In genomic region chr1:131980471-131980870, GRCm38 (mm10) we compare ENCODE assay signal across 21 mouse cellular contexts. TPM values are rescaled to one million over a fixed set of nuclear protein-coding genes. Genes with fewer than 3 reads are reported as not detected.
DNase-seq lines count a peak whose midpoint lies in the region; ATAC-seq lines count a peak whose summit lies in the region.
"Had no signal": no experiment of that assay in that cellular context is flagged by ENCODE, and none has a peak within 500 bp of the region (broad histone marks: within the 10 kb centered on the region; RNA-seq: fewer than 3 reads in every experiment).

No protein-coding gene starts in this region.

- H3K4me2 ChIP-seq in forebrain, embryonic 13.5 days = no peak overlapping the region
- H3K4me2 ChIP-seq in midbrain, embryonic 11.5 days = no peak overlapping the region
- no peak overlapping the region for H3K4me2 ChIP-seq in midbrain, embryonic 13.5 days (replicated peaks)
- H3K4me2 ChIP-seq: heart, embryonic 15.5 days; hindbrain, embryonic 15.5 days; limb, embryonic 12.5 days had no signal

- H3K9me3 ChIP-seq in forebrain, embryonic 10.5 days = no peaks in the 10 kb centered on the region
- no peaks in the 10 kb centered on the region for H3K9me3 ChIP-seq in forebrain, embryonic 13.5 days (replicated peaks)
- H3K9me3 ChIP-seq in midbrain, embryonic 11.5 days (ENCODE audit: control insufficient read depth, low read length) = no peaks in the 10 kb centered on the region
- H3K9me3 ChIP-seq in midbrain, embryonic 13.5 days = no peaks in the 10 kb centered on the region
- H3K9me3 ChIP-seq: heart, embryonic 15.5 days; hindbrain, embryonic 15.5 days; limb, embryonic 12.5 days had no signal

- no peaks in the 10 kb centered on the region for H3K27me3 ChIP-seq in forebrain, embryonic 10.5 days (ENCODE audit: poor library complexity, severe bottlenecking)
- H3K27me3 ChIP-seq in forebrain, embryonic 13.5 days = no peaks in the 10 kb centered on the region
- no peaks in the 10 kb centered on the region for H3K27me3 ChIP-seq in midbrain, embryonic 11.5 days (ENCODE audit: control insufficient read depth, insufficient read depth, low read length)
- no peaks in the 10 kb centered on the region for H3K27me3 ChIP-seq in midbrain, embryonic 13.5 days
- H3K27me3 ChIP-seq: hindbrain, embryonic 15.5 days had no signal

- peak overlapping the region; percentile 62 for H3K27ac ChIP-seq in forebrain, embryonic 10.5 days
- no peak overlapping the region for H3K27ac ChIP-seq in forebrain, embryonic 13.5 days
- peak overlapping the region; percentile 23; the same call in 1 of the 2 replicates for H3K27ac ChIP-seq in midbrain, embryonic 11.5 days (ENCODE audit: low read depth, low read length)
- no peak overlapping the region for H3K27ac ChIP-seq in midbrain, embryonic 13.5 days
- H3K27ac ChIP-seq: heart, embryonic 15.5 days; hindbrain, embryonic 15.5 days; kidney, postnatal 0 days; limb, embryonic 12.5 days had no signal

- no peak for DNase-seq in forebrain, embryonic 10.5 days (ENCODE audit: extremely low spot score, low spot score)
- DNase-seq in midbrain, embryonic 11.5 days (ENCODE audit: low spot score, missing footprints) = no peak
- peak; percentile 77 for DNase-seq in adrenal gland, adult 8-10 months
- peak; percentile 49 for DNase-seq in embryo, embryonic 10.5 days (ENCODE audit: low spot score)
- DNase-seq in kidney, postnatal 14 days = no peak
- DNase-seq in heart, adult 11 months = no peak
- DNase-seq: cerebellum, adult 11-12 months; cerebellum, postnatal 10 days; heart, postnatal 36 days; kidney, adult 2 months; lung, postnatal 4 days; right cerebral cortex, adult 18-20 months; right cerebral cortex, postnatal 4 days; thymus, adult 18-20 months; thymus, postnatal 36 days had no signal

- H3K4me1 ChIP-seq in forebrain, embryonic 10.5 days = peaks cover 54% of the 10 kb centered on the region
- 0 out of 2 replicates have a peak, but pooled peaks cover 11% of the 10 kb centered on the region for H3K4me1 ChIP-seq in forebrain, embryonic 13.5 days
- peaks cover 20% of the 10 kb centered on the region for H3K4me1 ChIP-seq in midbrain, embryonic 11.5 days (ENCODE audit: control insufficient read depth, insufficient read depth, low read length)
- peaks cover 17% of the 10 kb centered on the region for H3K4me1 ChIP-seq in midbrain, embryonic 13.5 days (replicated peaks)
- H3K4me1 ChIP-seq: heart, embryonic 15.5 days; hindbrain, embryonic 15.5 days; limb, embryonic 12.5 days had no signal

- H3K4me3 ChIP-seq in forebrain, embryonic 10.5 days = no peak overlapping the region
- H3K4me3 ChIP-seq in forebrain, embryonic 13.5 days = no peak overlapping the region
- no peak overlapping the region for H3K4me3 ChIP-seq in midbrain, embryonic 11.5 days (ENCODE audit: low read depth, low read length)
- no peak overlapping the region for H3K4me3 ChIP-seq in midbrain, embryonic 13.5 days (replicated peaks)
- H3K4me3 ChIP-seq: heart, embryonic 15.5 days; hindbrain, embryonic 15.5 days; limb, embryonic 12.5 days had no signal

- no peak overlapping the region for H3K9ac ChIP-seq in forebrain, embryonic 13.5 days
- H3K9ac ChIP-seq in midbrain, embryonic 11.5 days (ENCODE audit: low read length) = no peak overlapping the region
- H3K9ac ChIP-seq in midbrain, embryonic 13.5 days (replicated peaks) = no peak overlapping the region
- H3K9ac ChIP-seq: heart, embryonic 15.5 days; hindbrain, embryonic 15.5 days; limb, embryonic 12.5 days had no signal

- peaks cover 52% of the 10 kb centered on the region for H3K36me3 ChIP-seq in forebrain, embryonic 10.5 days (replicated peaks)
- H3K36me3 ChIP-seq in forebrain, embryonic 13.5 days (ENCODE audit: poor library complexity, severe bottlenecking) = no peaks in the 10 kb centered on the region
- H3K36me3 ChIP-seq in midbrain, embryonic 11.5 days (ENCODE audit: control insufficient read depth, insufficient read depth, low read length) = peaks cover 6% of the 10 kb centered on the region
- no peaks in the 10 kb centered on the region for H3K36me3 ChIP-seq in midbrain, embryonic 13.5 days
- H3K36me3 ChIP-seq: heart, embryonic 15.5 days; hindbrain, embryonic 15.5 days; limb, embryonic 12.5 days had no signal

- WGBS in forebrain, embryonic 10.5 days = 19% methylated on average over 2 of the region's 2 CpGs
- WGBS in forebrain, embryonic 13.5 days = 30% methylated on average over 2 of the region's 2 CpGs
- WGBS in midbrain, embryonic 11.5 days = 20% methylated on average over 2 of the region's 2 CpGs
- WGBS in midbrain, embryonic 13.5 days = 22% methylated on average over 2 of the region's 2 CpGs

- ATAC-seq in forebrain, embryonic 13.5 days = no peak
- no peak for ATAC-seq in midbrain, embryonic 11.5 days (ENCODE audit: low FRiP score)
- no peak for ATAC-seq in midbrain, embryonic 13.5 days

RNA-seq across cellular contexts. Expression of gene Slc45a3, which starts 17.7 kb away (rescaled TPM):
- polyA plus RNA-seq in forebrain, embryonic 10.5 days (2016; fragmentation: Nextera tagmentation; extraction: Ambion mirVana) = 9.0 and 9.3 TPM in 2 replicates
- polyA plus RNA-seq in forebrain, embryonic 13.5 days (2015; fragmentation: Nextera tagmentation; extraction: Ambion mirVana) = 2.6 and 2.9 TPM in 2 replicates
- 19.5 and 20.5 TPM in 2 replicates for polyA plus RNA-seq in midbrain, embryonic 11.5 days (2014; fragmentation: Nextera tagmentation; extraction: Ambion mirVana)
- 9.5 and 12.9 TPM in 2 replicates for polyA plus RNA-seq in midbrain, embryonic 13.5 days (2015; fragmentation: Nextera tagmentation; extraction: Ambion mirVana)
- 10 to 100 TPM; 18.4 to 53.4 (median 36.3) TPM for total RNA-seq in adrenal gland, adult 8-10 months (2022)

RNA-seq across cellular contexts. Expression of gene Elk4, which starts 26.9 kb away (rescaled TPM):
- 12.0 and 13.8 TPM in 2 replicates for polyA plus RNA-seq in forebrain, embryonic 10.5 days (2016; fragmentation: Nextera tagmentation; extraction: Ambion mirVana)
- 13.1 and 13.2 TPM in 2 replicates for polyA plus RNA-seq in forebrain, embryonic 13.5 days (2015; fragmentation: Nextera tagmentation; extraction: Ambion mirVana)
- polyA plus RNA-seq in midbrain, embryonic 11.5 days (2014; fragmentation: Nextera tagmentation; extraction: Ambion mirVana) = 17.2 and 19.5 TPM in 2 replicates
- 10.9 and 12.6 TPM in 2 replicates for polyA plus RNA-seq in midbrain, embryonic 13.5 days (2015; fragmentation: Nextera tagmentation; extraction: Ambion mirVana)
- total RNA-seq in adrenal gland, adult 8-10 months (2022) = 100 to 1,000 TPM in 3 of 4 experiments, 10 to 100 TPM in 1; 91.7 to 118 (median 106) TPM

Comparison
In these comparisons a context has a peak if more than half of its experiments do, and no peak if none do; other contexts are left out.
1. H3K27ac ChIP-seq: peak in forebrain, embryonic 10.5 days (single experiment) and midbrain, embryonic 11.5 days (single experiment); none in forebrain, embryonic 13.5 days (single experiment) and midbrain, embryonic 13.5 days (single experiment).
2. DNase-seq: peak in adrenal gland, adult 8-10 months (single experiment) and embryo, embryonic 10.5 days (single experiment); none in forebrain, embryonic 10.5 days (single experiment), midbrain, embryonic 11.5 days (single experiment), kidney, postnatal 14 days (single experiment) and heart, adult 11 months (single experiment).